Mouse (Mus musculus) olfactory bulb, adult 2 months (tissue): ENCODE measurements at regions not wholly inside any gene's neighbourhood (a gene's known extent, or its start where the extent isn't known, plus 50 kb on each side); places are given as distances from the start of the nearest gene placed in this dataset.

Experiments
- H3K27ac ChIP-seq: fragments of 200-500 bp; 2 replicates; pipeline ENCODE4 v1.5.1; 2012; ENCODE audit warnings: low read depth, low read length; ENCODE audit not compliant: insufficient read depth
- H3K4me1 ChIP-seq: fragments of 200-500 bp; 2 replicates; pipeline ENCODE4 v1.6.1; 2012; ENCODE audit warnings: low read length; ENCODE audit not compliant: control insufficient read depth, insufficient read depth
- H3K4me3 ChIP-seq: fragments of 200-500 bp; 2 replicates; pipeline ENCODE4 v1.5.1; 2012; ENCODE audit warnings: mild to moderate bottlenecking, low read depth, low read length, moderate library complexity; ENCODE audit not compliant: insufficient read depth
- CTCF ChIP-seq: fragments of 200-500 bp; IDR thresholded peaks from 2 replicates; pipeline ENCODE4 v1.5.1; 2012; ENCODE audit warnings: low read depth, mild to moderate bottlenecking, low read length, moderate library complexity; ENCODE audit not compliant: insufficient read depth
- POLR2A ChIP-seq: fragments of 200-500 bp; IDR thresholded peaks from 2 replicates; pipeline ENCODE4 v1.6.1; 2012; ENCODE audit warnings: mild to moderate bottlenecking, low read depth, low read length, moderate library complexity; ENCODE audit not compliant: insufficient read depth
- WGBS: fragments of 180-500 bp; shearing (Covaris S2); methylation state at CpG from one replicate; pipeline ENCODE4 v1.1.7; 2018; 5-methylcytosine and 5-hydroxymethylcytosine counted together

GRCm38 (mm10) chr1:177525141-177525540 is 83.0 kb downstream of the Zbtb18 start:
- Histone ChIP-seq H3K4me1 (no peaks in the 10 kb centered on the region), H3K27ac (no peak overlapping the region), H3K4me3 (no peak overlapping the region)
- 82% methylated on average over 6 of the region's 6 CpGs for WGBS
- no peak for TF ChIP-seq CTCF
- no peak for TF ChIP-seq POLR2A

DNA sequence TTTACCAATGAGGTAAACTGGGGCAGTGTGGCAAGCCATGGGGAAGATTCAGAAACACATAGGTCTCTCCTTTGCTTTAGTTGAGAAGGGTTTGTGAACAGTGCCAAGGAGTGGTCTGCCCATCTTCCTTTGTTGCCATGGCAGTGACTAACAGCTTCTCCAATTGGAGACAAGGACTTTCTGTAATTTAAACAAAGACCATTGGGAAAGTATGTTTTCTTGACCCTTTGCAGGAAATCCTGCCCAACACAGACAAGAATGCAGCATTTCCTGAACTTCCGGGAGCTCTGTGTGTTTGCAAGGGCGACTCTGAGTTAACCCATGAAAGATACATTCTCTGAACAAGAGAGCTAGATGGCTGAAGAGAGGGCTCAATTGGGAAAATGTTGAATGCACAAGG is 89.6 kb downstream of the Zbtb18 start:
- Histone ChIP-seq H3K27ac (no peak overlapping the region), H3K4me3 (no peak overlapping the region)
- WGBS, result 86% methylated on average over 2 of the region's 2 CpGs

GRCm38 (mm10) chr1:177532656-177533055 is 90.5 kb downstream of the Zbtb18 start:
- 92% methylated on average over 2 of the region's 2 CpGs for WGBS
- H3K4me1 ChIP-seq, result no peaks in the 10 kb centered on the region
- H3K27ac ChIP-seq, result no peak overlapping the region
- no peak overlapping the region for H3K4me3 ChIP-seq
- TF ChIP-seq POLR2A (no peak), CTCF (no peak)

More for the DNA sequence above, 89.6 kb downstream of the Zbtb18 start:
- no peaks in the 10 kb centered on the region for H3K4me1 ChIP-seq
- TF ChIP-seq CTCF, result no peak

DNA sequence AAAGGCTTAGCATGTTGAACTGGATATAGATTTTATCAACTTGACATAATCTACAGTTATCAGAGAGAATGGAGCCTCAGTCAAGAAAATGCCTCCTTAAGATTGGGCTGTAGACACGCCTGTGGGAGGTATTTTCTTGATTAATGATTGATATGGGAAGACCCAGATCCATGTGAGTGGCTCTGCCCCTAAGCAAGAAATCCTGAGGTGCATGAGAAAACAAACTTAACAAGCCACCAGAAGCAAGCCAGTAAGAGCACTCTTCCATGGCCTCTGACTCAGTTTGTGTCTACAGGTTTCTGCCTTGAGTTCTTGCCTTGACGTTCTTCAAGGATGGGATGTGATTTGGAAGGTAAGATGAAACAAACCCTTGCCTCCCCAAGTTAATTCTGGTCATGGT is 91.2 kb downstream of the Zbtb18 start:
- TF ChIP-seq CTCF, result no peak
- no peak for TF ChIP-seq POLR2A
- Histone ChIP-seq H3K4me3 (no peak overlapping the region), H3K27ac (no peak overlapping the region), H3K4me1 (no peaks in the 10 kb centered on the region)
- WGBS, result 100% methylated on average over 2 of the region's 2 CpGs

- no peak for TF ChIP-seq POLR2A
- TF ChIP-seq CTCF, result no peak
- no peaks in the 10 kb centered on the region; the same call in 1 of the 2 replicates for H3K4me1 ChIP-seq
- WGBS, result 88% methylated on average over 15 of the region's 15 CpGs
- H3K27ac ChIP-seq, result no peak overlapping the region
- H3K4me3 ChIP-seq, result no peak overlapping the region
These were observed 103.0 kb downstream of the Zbtb18 start for GRCm38 (mm10) chr1:177545031-177545735.

- Histone ChIP-seq H3K4me1 (no peaks in the 10 kb centered on the region; the same call in 1 of the 2 replicates), H3K4me3 (no peak overlapping the region), H3K27ac (no peak overlapping the region)
- 94% methylated on average over 6 of the region's 6 CpGs for WGBS
- no peak for TF ChIP-seq CTCF
- no peak for TF ChIP-seq POLR2A
These were observed 105.6 kb downstream of the Zbtb18 start for GRCm38 (mm10) chr1:177547716-177548115.

DNA sequence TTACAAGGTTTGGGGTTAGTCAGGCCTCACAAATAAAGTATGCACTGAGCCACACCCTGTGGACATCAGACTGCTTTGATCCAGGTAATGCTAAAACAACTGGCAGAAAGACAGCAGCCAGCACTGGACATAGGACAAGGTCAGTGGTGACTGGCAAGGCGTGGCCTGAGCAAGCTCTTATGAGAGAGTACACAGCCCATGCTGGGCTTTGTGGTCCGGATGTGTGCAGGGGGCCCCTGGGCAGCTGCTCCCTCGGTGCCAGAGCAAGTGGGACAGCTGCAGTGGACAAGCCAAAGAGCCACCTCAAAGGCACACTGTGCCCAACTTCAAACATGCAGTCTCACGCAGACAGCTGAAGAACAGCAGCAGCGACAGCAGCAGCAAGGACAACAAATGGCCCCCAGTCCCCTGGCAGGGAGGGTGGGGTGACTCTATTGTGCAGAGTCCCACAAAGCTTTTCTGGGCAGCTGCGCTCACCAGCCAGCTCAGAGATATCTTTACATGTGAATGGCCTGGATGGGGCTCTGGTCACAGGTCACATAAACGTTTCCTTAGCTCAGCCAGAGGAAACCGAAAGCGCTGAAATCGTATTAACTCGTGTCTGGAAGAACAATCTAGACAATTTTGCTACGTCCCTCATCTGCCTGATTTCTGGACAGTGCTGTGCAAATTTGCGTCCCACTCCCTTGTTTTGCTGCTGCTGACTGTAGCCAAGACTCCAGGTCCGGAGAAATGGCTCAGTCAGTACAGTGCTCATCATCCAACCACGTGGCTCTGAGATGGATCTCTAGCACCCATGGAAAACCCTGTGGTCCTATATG is 113.5 kb downstream of the Zbtb18 start:
- H3K27ac ChIP-seq, result no peak overlapping the region
- 38% methylated on average over 15 of the region's 15 CpGs for WGBS
- 0 out of 2 replicates have a peak overlapping the region, but pooled peaks have one; percentile 8 for H3K4me3 ChIP-seq
- no peak for TF ChIP-seq CTCF
- TF ChIP-seq POLR2A, result no peak
- no peaks in the 10 kb centered on the region for H3K4me1 ChIP-seq

DNA sequence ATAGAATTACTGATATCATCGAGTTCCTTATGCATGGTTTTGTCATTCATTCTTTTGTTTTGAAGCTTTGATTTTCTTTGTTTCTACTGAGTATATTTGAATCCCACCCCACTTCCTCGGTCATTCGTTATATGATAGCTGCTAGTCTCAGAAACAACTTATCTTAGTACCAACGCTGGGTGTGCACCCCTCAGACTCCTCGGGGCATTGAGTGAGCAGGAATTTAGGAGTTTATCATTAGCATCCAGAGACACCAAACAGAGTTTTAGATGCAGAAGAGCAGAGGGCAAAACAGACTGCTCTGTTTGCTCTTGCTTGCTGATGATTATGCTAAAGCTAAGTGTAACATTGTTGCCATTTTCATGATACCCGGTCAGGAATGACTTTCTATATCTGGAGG is 115.3 kb downstream of the Zbtb18 start:
- TF ChIP-seq CTCF, result no peak

DNA sequence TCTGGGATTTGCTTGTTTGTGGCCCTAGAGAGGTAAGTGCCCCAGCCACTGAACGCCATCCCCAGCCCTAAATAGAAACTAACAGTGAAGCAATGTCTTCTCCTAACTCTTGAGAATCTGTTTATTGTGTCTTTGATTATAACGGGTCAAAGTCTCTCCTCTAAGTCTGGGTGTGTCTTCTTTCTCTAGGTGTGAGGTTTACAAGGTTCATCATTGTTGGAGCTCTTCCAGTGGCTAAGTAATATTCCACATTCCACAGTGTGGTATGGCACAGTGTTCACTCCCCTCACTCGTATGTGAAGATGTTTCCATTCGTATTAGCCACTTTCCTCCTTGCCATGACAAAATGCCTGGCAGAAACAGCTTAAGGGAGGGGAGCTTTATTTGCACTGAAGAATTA is 115.7 kb downstream of the Zbtb18 start:
- Histone ChIP-seq H3K27ac (no peak overlapping the region), H3K4me3 (no peak overlapping the region), H3K4me1 (no peaks in the 10 kb centered on the region)
- 92% methylated on average over 4 of the region's 4 CpGs for WGBS
- TF ChIP-seq CTCF, result no peak
- TF ChIP-seq POLR2A, result no peak

More for the DNA sequence above, 115.3 kb downstream of the Zbtb18 start:
- WGBS, result 89% methylated on average over 6 of the region's 6 CpGs
- no peak overlapping the region for H3K4me3 ChIP-seq
- no peak overlapping the region for H3K27ac ChIP-seq
- no peaks in the 10 kb centered on the region for H3K4me1 ChIP-seq
